Mouse (Mus musculus) CD4-positive, CD25-positive, alpha-beta regulatory T cell, adult 9 weeks (primary cell): ENCODE measurements around the gene Hlx. TPM values are rescaled to one million over a fixed set of nuclear protein-coding genes. Genes with fewer than 3 reads are reported as not detected.

Experiments used
- polyA plus RNA-seq: library from polyadenylated mRNA; unstranded; fragments of 100-300 nt; shearing (Covaris generic); gene quantifications from one replicate; pipeline ENCODE4 v1.2.1, GENCODE M21; 2017

The Hlx gene
- polyA plus RNA-seq: not detected

DNA sequence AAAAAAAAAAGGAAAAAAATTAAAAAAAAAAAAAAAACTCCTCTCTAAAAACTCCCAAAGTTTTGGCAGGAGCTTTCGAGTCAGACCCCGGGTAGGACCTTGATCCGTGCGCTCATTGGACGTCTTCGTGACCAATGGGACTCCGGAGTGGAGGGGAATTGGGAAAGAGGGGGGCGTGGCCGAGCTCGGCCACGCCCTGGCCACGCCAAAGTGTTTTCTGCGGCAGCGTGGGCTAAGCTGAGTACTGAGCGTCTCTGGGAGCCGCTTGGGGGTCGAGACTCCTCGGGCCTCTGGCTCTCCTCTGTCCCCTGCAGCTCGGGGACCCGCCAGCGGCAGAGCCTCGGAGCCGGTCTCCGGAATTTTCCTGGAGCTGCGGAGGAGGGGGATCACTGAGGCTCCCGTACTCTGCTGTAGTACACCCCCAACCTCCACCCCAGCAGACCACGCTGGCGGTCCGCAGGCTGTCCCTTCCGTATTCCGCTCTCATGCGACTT is at the start of gene Hlx:
Hlx (minus strand) TSS at position 64 of the 494 bp plus-strand sequence.

Other genes with a start within 250 kb of the Hlx start
- not detected for gene Marc1, start 78.7 kb upstream of the Hlx start, polyA plus RNA-seq
- 51.3 TPM for gene Marc2, start 113.8 kb upstream of the Hlx start, polyA plus RNA-seq
- not detected for gene C130074G19Rik, start 150.6 kb upstream of the Hlx start, polyA plus RNA-seq